In genomic region chr2:128555082-128555481, GRCm38 (mm10) we compare ENCODE assay signal across 45 mouse cellular contexts. TPM values are rescaled to one million over a fixed set of nuclear protein-coding genes. Genes with fewer than 3 reads are reported as not detected.
"Had no signal": no experiment of that assay in that cellular context is flagged by ENCODE, and none has a peak within 500 bp of the region (broad histone marks: within the 10 kb centered on the region; RNA-seq: fewer than 3 reads in every experiment).

No protein-coding gene starts in this region.

- ATAC-seq: liver, embryonic 12.5 days; liver, postnatal 0 days; lung, postnatal 0 days had no signal

- H3K9ac ChIP-seq: limb, embryonic 12.5 days; limb, embryonic 13.5 days; limb, embryonic 15.5 days; liver, embryonic 12.5 days; liver, embryonic 13.5 days; liver, embryonic 14.5 days; liver, embryonic 15.5 days; liver, postnatal 0 days; lung, embryonic 14.5 days; lung, embryonic 15.5 days; midbrain, embryonic 12.5 days; neural tube, embryonic 12.5 days; neural tube, embryonic 13.5 days had no signal

- H3K36me3 ChIP-seq: limb, embryonic 10.5 days; limb, embryonic 12.5 days; limb, embryonic 13.5 days; limb, embryonic 15.5 days; liver, embryonic 12.5 days; liver, embryonic 13.5 days; liver, embryonic 15.5 days; lung, embryonic 15.5 days; midbrain, embryonic 10.5 days; midbrain, embryonic 12.5 days; neural tube, embryonic 12.5 days; neural tube, embryonic 13.5 days had no signal

- H3K4me1 ChIP-seq: liver, embryonic 12.5 days; liver, embryonic 13.5 days; liver, embryonic 15.5 days; midbrain, embryonic 10.5 days; midbrain, embryonic 12.5 days had no signal

- H3K27ac ChIP-seq: left cerebral cortex, adult 2 months; limb, embryonic 10.5 days; limb, embryonic 12.5 days; limb, embryonic 13.5 days; limb, embryonic 15.5 days; liver, embryonic 12.5 days; liver, embryonic 13.5 days; liver, embryonic 14.5 days; liver, embryonic 15.5 days; lung, embryonic 15.5 days; macrophage; midbrain, embryonic 10.5 days; midbrain, embryonic 12.5 days; neural tube, embryonic 12.5 days; neural tube, embryonic 13.5 days had no signal

- H3K9me3 ChIP-seq: limb, embryonic 10.5 days; limb, embryonic 12.5 days; limb, embryonic 13.5 days; limb, embryonic 15.5 days; liver, embryonic 12.5 days; liver, embryonic 13.5 days; liver, embryonic 15.5 days; lung, embryonic 15.5 days; midbrain, embryonic 10.5 days; midbrain, embryonic 12.5 days; neural tube, embryonic 12.5 days; neural tube, embryonic 13.5 days had no signal

- H3K27me3 ChIP-seq: limb, embryonic 12.5 days; limb, embryonic 13.5 days; limb, embryonic 15.5 days; liver, embryonic 12.5 days; liver, embryonic 13.5 days; liver, embryonic 15.5 days; lung, embryonic 15.5 days; midbrain, embryonic 12.5 days; neural tube, embryonic 12.5 days; neural tube, embryonic 13.5 days had no signal

- H3K4me3 ChIP-seq: left cerebral cortex, adult 2 months; limb, embryonic 10.5 days; limb, embryonic 12.5 days; limb, embryonic 13.5 days; limb, embryonic 15.5 days; liver, embryonic 12.5 days; liver, embryonic 13.5 days; liver, embryonic 15.5 days; lung, embryonic 15.5 days; megakaryocyte, embryonic 14.5 days; midbrain, embryonic 10.5 days; midbrain, embryonic 12.5 days; myocyte; neural tube, embryonic 12.5 days; neural tube, embryonic 13.5 days had no signal

- DNase-seq: left cerebral cortex, postnatal 4 days; liver; liver, embryonic 13.5 days; liver, postnatal 0 days; lung, adult 18-20 months; lung, adult 2 months; lung, embryonic 14.5 days; lung, postnatal 10 days; lung, postnatal 14 days; lung, postnatal 36 days; lung, postnatal 4 days had no signal

- H3K4me2 ChIP-seq: limb, embryonic 12.5 days; limb, embryonic 13.5 days; limb, embryonic 15.5 days; liver, embryonic 11.5 days; liver, embryonic 12.5 days; liver, embryonic 13.5 days; liver, embryonic 15.5 days; lung, embryonic 14.5 days; lung, embryonic 15.5 days; midbrain, embryonic 12.5 days; neural tube, embryonic 12.5 days; neural tube, embryonic 13.5 days had no signal

RNA-seq across cellular contexts. Expression of gene Spdye4c, which starts 35.9 kb away (rescaled TPM):
- total RNA-seq: left cerebral cortex, adult 18-20 months; left cerebral cortex, adult 2 months; left cerebral cortex, adult 8-10 months; left cerebral cortex, postnatal 10 days; left cerebral cortex, postnatal 14 days; left cerebral cortex, postnatal 25 days; left cerebral cortex, postnatal 36 days; left cerebral cortex, postnatal 4 days; liver, adult 2 months; megakaryocyte progenitor cell, adult 5-6 weeks; megakaryocyte, adult 5-6 weeks; megakaryocyte-erythroid progenitor cell, adult 5-6 weeks; monocyte, adult 5-6 weeks had no signal
- polyA plus RNA-seq: limb, embryonic 10.5 days; limb, embryonic 11.5 days; limb, embryonic 12.5 days; limb, embryonic 13.5 days; limb, embryonic 14.5 days; limb, embryonic 15.5 days; liver, adult 2 months; liver, embryonic 11.5 days; liver, embryonic 12.5 days; liver, embryonic 13.5 days; liver, embryonic 14.5 days; liver, embryonic 15.5 days; liver, embryonic 16.5 days; liver, postnatal 0 days; lung, adult 2 months; lung, embryonic 14.5 days; lung, embryonic 15.5 days; lung, embryonic 16.5 days; lung, postnatal 0 days; macrophage; midbrain, embryonic 10.5 days; midbrain, embryonic 12.5 days; myocyte; neural tube, embryonic 11.5 days; neural tube, embryonic 12.5 days; neural tube, embryonic 13.5 days had no signal
